ENCODE assay signal across 15 mouse cellular contexts in genomic region chr7:98788721-98789120, GRCm38 (mm10).
"Had no signal": no experiment of that assay in that cellular context is flagged by ENCODE, and none has a peak within 500 bp of the region (broad histone marks: within the 10 kb centered on the region; RNA-seq: fewer than 3 reads in every experiment).

No protein-coding gene starts in this region.

- H3K27me3 ChIP-seq: lung, embryonic 15.5 days had no signal

- H3K9ac ChIP-seq: kidney, embryonic 15.5 days; limb, embryonic 15.5 days; liver, embryonic 12.5 days; lung, embryonic 15.5 days; neural tube, embryonic 15.5 days had no signal

- H3K36me3 ChIP-seq: kidney, embryonic 15.5 days; limb, embryonic 15.5 days; liver, embryonic 12.5 days; lung, embryonic 15.5 days; midbrain, embryonic 10.5 days; neural tube, embryonic 15.5 days had no signal

- H3K4me3 ChIP-seq: kidney, embryonic 15.5 days; limb, embryonic 15.5 days; liver, embryonic 12.5 days; lung, embryonic 15.5 days; midbrain, embryonic 10.5 days; myocyte; neural tube, embryonic 15.5 days had no signal

- DNase-seq: kidney, postnatal 25 days; layer of hippocampus, adult 9-11 months; layer of hippocampus, postnatal 36 days; lung, postnatal 36 days; midbrain, embryonic 14.5 days; right cerebral cortex, adult 18-20 months; thymus, adult 18-20 months; thymus, postnatal 14 days had no signal

- H3K4me2 ChIP-seq: kidney, embryonic 15.5 days; limb, embryonic 15.5 days; liver, embryonic 12.5 days; lung, embryonic 15.5 days; neural tube, embryonic 15.5 days had no signal

- ATAC-seq: liver, embryonic 12.5 days had no signal

- H3K9me3 ChIP-seq: kidney, embryonic 15.5 days; limb, embryonic 15.5 days; liver, embryonic 12.5 days; lung, embryonic 15.5 days; midbrain, embryonic 10.5 days; neural tube, embryonic 15.5 days had no signal

- H3K27ac ChIP-seq: kidney, embryonic 15.5 days; limb, embryonic 15.5 days; liver, embryonic 12.5 days; lung, embryonic 15.5 days; midbrain, embryonic 10.5 days; neural tube, embryonic 15.5 days had no signal
